Mouse (Mus musculus) small intestine, adult 2 months (tissue): Measurements from ENCODE around the gene Arhgef18. TPM values are rescaled to one million over a fixed set of nuclear protein-coding genes. Genes with fewer than 3 reads are reported as not detected.

Source experiments
- H3K27ac ChIP-seq: fragments of 200-500 bp; 2 replicates; pipeline ENCODE4 v1.5.1; 2012; ENCODE audit warnings: low read depth, low read length, control low read depth, inconsistent platforms; ENCODE audit not compliant: insufficient read depth
- H3K27me3 ChIP-seq: fragments of 200-500 bp; 2 replicates; pipeline ENCODE4 v1.6.1; 2012; ENCODE audit warnings: mild to moderate bottlenecking, moderate library complexity, low read length, inconsistent platforms; ENCODE audit not compliant: control insufficient read depth, insufficient read depth
- H3K36me3 ChIP-seq: fragments of 200-500 bp; 2 replicates; pipeline ENCODE4 v1.6.1; 2012; ENCODE audit warnings: mild to moderate bottlenecking, low read length, control low read depth, inconsistent platforms; ENCODE audit not compliant: control insufficient read depth, insufficient read depth
- H3K4me1 ChIP-seq: fragments of 200-500 bp; 2 replicates; pipeline ENCODE4 v1.6.1; 2012; ENCODE audit warnings: low read length, inconsistent platforms, mixed read lengths; ENCODE audit not compliant: control insufficient read depth, insufficient read depth, insufficient read length
- H3K4me3 ChIP-seq: fragments of 200-500 bp; 2 replicates; pipeline ENCODE4 v1.5.1; 2012; ENCODE audit warnings: low read depth, mild to moderate bottlenecking, control low read depth, inconsistent platforms, low read length, moderate library complexity
- CTCF ChIP-seq: fragments of 200-500 bp; IDR thresholded peaks from 2 replicates; pipeline ENCODE4 v1.5.1; 2012; ENCODE audit warnings: low read depth, mild to moderate bottlenecking, control low read depth, inconsistent platforms, low read length, moderate library complexity, mixed read lengths; ENCODE audit not compliant: insufficient replicate concordance, insufficient read length; ENCODE audit errors: extremely low read depth
- POLR2A ChIP-seq: fragments of 200-500 bp; IDR thresholded peaks from 2 replicates; pipeline ENCODE4 v1.6.1; 2012; ENCODE audit warnings: low read depth, mild to moderate bottlenecking, control low read depth, inconsistent platforms, low read length, moderate library complexity
- WGBS: fragments of 180-500 bp; shearing (Covaris S2); methylation state at CpG from one replicate; pipeline ENCODE4 v1.1.7; 2018; 5-methylcytosine and 5-hydroxymethylcytosine counted together
- polyA plus RNA-seq: library from polyadenylated mRNA; depleted of rRNA; stranded (reverse); fragments of >200 nt; gene quantifications from 2 replicates; pipeline ENCODE4 v1.2.3, GENCODE M21; 2012

The Arhgef18 gene
- polyA plus RNA-seq, 1 experiment: 43.1 TPM

GRCm38 (mm10) chr8:3353189-3353810 lies 39.5 kb upstream of the Arhgef18 start, which contains the start of gene A430078G23Rik:
Gene A430078G23Rik (plus strand): TSS chr8:3353415.
- Histone ChIP-seq H3K4me1 (peaks cover 12% of the 10 kb centered on the region), H3K27ac (peak within 1 kb of the TSS; percentile 56), H3K27me3 (no peaks in the 10 kb centered on the region), H3K36me3 (no peaks in the 10 kb centered on the region), H3K4me3 (peak within 1 kb of the TSS; percentile 45)
- 38% methylated on average over 13 of the region's 13 CpGs for WGBS
- TF ChIP-seq POLR2A (no peak), CTCF (no peak)

- H3K4me3 ChIP-seq: peak overlapping the region; percentile 45
- peaks cover 12% of the 10 kb centered on the region for H3K4me1 ChIP-seq
- 75% methylated on average over 6 of the region's 6 CpGs for WGBS
- H3K27me3 ChIP-seq: no peaks in the 10 kb centered on the region
- H3K27ac ChIP-seq: peak overlapping the region; percentile 56
- TF ChIP-seq POLR2A: no peak
- TF ChIP-seq CTCF: no peak
- no peaks in the 10 kb centered on the region for H3K36me3 ChIP-seq
These were observed 38.9 kb upstream of the Arhgef18 start for GRCm38 (mm10) chr8:3353811-3354442.

- TF ChIP-seq POLR2A (no peak), CTCF (no peak)
- H3K27me3 ChIP-seq: no peaks in the 10 kb centered on the region
These were observed 38.4 kb upstream of the Arhgef18 start for GRCm38 (mm10) chr8:3354443-3354812.

GRCm38 (mm10) chr8:3355586-3355985 lies 37.2 kb upstream of the Arhgef18 start:
- 77% methylated on average over 6 of the region's 6 CpGs for WGBS
- Histone ChIP-seq H3K27me3 (no peaks in the 10 kb centered on the region), H3K27ac (peak overlapping the region; percentile 56), H3K4me1 (peaks cover 12% of the 10 kb centered on the region), H3K4me3 (no peak overlapping the region), H3K36me3 (no peaks in the 10 kb centered on the region)
- TF ChIP-seq POLR2A (no peak), CTCF (no peak)

More at GRCm38 (mm10) chr8:3354443-3354812, 38.4 kb upstream of the Arhgef18 start:
- H3K4me1 ChIP-seq: peaks cover 12% of the 10 kb centered on the region
- no peaks in the 10 kb centered on the region for H3K36me3 ChIP-seq
- WGBS: 66% methylated on average over 5 of the region's 5 CpGs
- H3K4me3 ChIP-seq: peak overlapping the region; percentile 45
- peak overlapping the region; percentile 56 for H3K27ac ChIP-seq

GRCm38 (mm10) chr8:3358060-3358459 lies 34.7 kb upstream of the Arhgef18 start:
- TF ChIP-seq CTCF (peak; percentile 91; the same call in 1 of the 2 replicates), POLR2A (no peak)
- no peaks in the 10 kb centered on the region for H3K36me3 ChIP-seq
- peaks cover 8% of the 10 kb centered on the region for H3K4me1 ChIP-seq
- H3K4me3 ChIP-seq: no peak overlapping the region
- 5% methylated on average over 4 of the region's 4 CpGs for WGBS
- no peak overlapping the region for H3K27ac ChIP-seq
- no peaks in the 10 kb centered on the region for H3K27me3 ChIP-seq

- no peaks in the 10 kb centered on the region for H3K27me3 ChIP-seq
- 89% methylated on average over 5 of the region's 5 CpGs for WGBS
- H3K4me3 ChIP-seq: no peak overlapping the region
- no peak for TF ChIP-seq CTCF
- TF ChIP-seq POLR2A: no peak
- peaks cover 4% of the 10 kb centered on the region; the same call in 1 of the 2 replicates for H3K4me1 ChIP-seq
- no peaks in the 10 kb centered on the region; the same call in 1 of the 2 replicates for H3K36me3 ChIP-seq
- H3K27ac ChIP-seq: no peak overlapping the region
These were observed 25.7 kb upstream of the Arhgef18 start for GRCm38 (mm10) chr8:3367086-3367485.

- WGBS: 35% methylated on average over 1 of the region's 1 CpGs
- TF ChIP-seq CTCF (no peak), POLR2A (no peak)
- no peak overlapping the region for H3K4me3 ChIP-seq
- H3K27ac ChIP-seq: no peak overlapping the region
- peaks cover 4% of the 10 kb centered on the region; the same call in 1 of the 2 replicates for H3K4me1 ChIP-seq
- no peaks in the 10 kb centered on the region; the same call in 1 of the 2 replicates for H3K36me3 ChIP-seq
- H3K27me3 ChIP-seq: no peaks in the 10 kb centered on the region
These were observed 24.7 kb upstream of the Arhgef18 start for GRCm38 (mm10) chr8:3368091-3368490.
